ENCODE assay signal across 11 mouse cellular contexts in genomic region chr5:33297164-33297563, GRCm38 (mm10). TPM values are rescaled to one million over a fixed set of nuclear protein-coding genes. Genes with fewer than 3 reads are reported as not detected.
DNase-seq lines count a peak whose midpoint lies in the region; ATAC-seq and TF ChIP-seq lines count a peak whose summit lies in the region.
"Had no signal": no experiment of that assay in that cellular context is flagged by ENCODE, and none has a peak within 500 bp of the region (broad histone marks: within the 10 kb centered on the region; RNA-seq: fewer than 3 reads in every experiment).

No protein-coding gene starts in this region.

- no peak overlapping the region for H3K27ac ChIP-seq in intestine, postnatal 0 days (ENCODE audit: low read depth, low read length)
- H3K27ac ChIP-seq in intestine, embryonic 16.5 days (ENCODE audit: low read length): no peak overlapping the region
- H3K27ac ChIP-seq: embryonic facial prominence, embryonic 15.5 days; lung, embryonic 15.5 days had no signal

- H3K4me2 ChIP-seq in intestine, postnatal 0 days (replicated peaks; ENCODE audit: low read depth): no peak overlapping the region
- no peak overlapping the region for H3K4me2 ChIP-seq in intestine, embryonic 16.5 days (ENCODE audit: low read depth, low read length)
- H3K4me2 ChIP-seq: embryonic facial prominence, embryonic 15.5 days; lung, embryonic 15.5 days had no signal

- H3K27me3 ChIP-seq in intestine, postnatal 0 days (replicated peaks; ENCODE audit: control insufficient read depth, insufficient read depth, low read length): no peaks in the 10 kb centered on the region
- no peaks in the 10 kb centered on the region for H3K27me3 ChIP-seq in intestine, embryonic 16.5 days (replicated peaks; ENCODE audit: control insufficient read depth, insufficient read depth, low read length)
- H3K27me3 ChIP-seq: embryonic facial prominence, embryonic 15.5 days; lung, embryonic 15.5 days had no signal

- no peak for ATAC-seq in CD4-positive, CD25-positive, alpha-beta regulatory T cell, adult 4 months
- no peak for ATAC-seq in intestine, postnatal 0 days
- no peak for ATAC-seq in intestine, embryonic 16.5 days

- no peaks in the 10 kb centered on the region for H3K4me1 ChIP-seq in intestine, postnatal 0 days (replicated peaks; ENCODE audit: control insufficient read depth, insufficient read depth, low read length)
- no peaks in the 10 kb centered on the region for H3K4me1 ChIP-seq in intestine, embryonic 16.5 days (ENCODE audit: control insufficient read depth, insufficient read depth, low read length)
- H3K4me1 ChIP-seq: embryonic facial prominence, embryonic 15.5 days; lung, embryonic 15.5 days had no signal

- H3K9ac ChIP-seq in intestine, postnatal 0 days (ENCODE audit: low read depth, low read length): no peak overlapping the region
- H3K9ac ChIP-seq in intestine, embryonic 16.5 days (ENCODE audit: low read depth, low read length): no peak overlapping the region
- H3K9ac ChIP-seq: embryonic facial prominence, embryonic 15.5 days; lung, embryonic 15.5 days had no signal

- no peaks in the 10 kb centered on the region for H3K36me3 ChIP-seq in intestine, postnatal 0 days (ENCODE audit: control insufficient read depth, insufficient read depth)
- no peaks in the 10 kb centered on the region for H3K36me3 ChIP-seq in intestine, embryonic 16.5 days (ENCODE audit: control insufficient read depth, insufficient read depth, low read length)
- H3K36me3 ChIP-seq: embryonic facial prominence, embryonic 15.5 days; lung, embryonic 15.5 days had no signal

- peak; percentile 39 for DNase-seq in CD4-positive, CD25-positive, alpha-beta regulatory T cell, adult 2 months (ENCODE audit: low read depth, low spot score)
- DNase-seq in adipocyte (ENCODE audit: low spot score): peak; percentile 30
- DNase-seq in lung, postnatal 25 days (ENCODE audit: low spot score): peak; percentile 10
- no peak for DNase-seq in layer of hippocampus, postnatal 14 days (ENCODE audit: low spot score in 2 of 2)
- DNase-seq in Muller cell, postnatal 12 days (ENCODE audit: inconsistent ontology term): no peak
- DNase-seq: heart, postnatal 4 days had no signal

- WGBS in intestine, postnatal 0 days: 68% methylated on average over 6 of the region's 6 CpGs
- 74% methylated on average over 6 of the region's 6 CpGs for WGBS in intestine, embryonic 16.5 days

- peak; percentile 70 for TF ChIP-seq CTCF in intestine, postnatal 0 days (IDR thresholded peaks at IDR 0.05; ENCODE audit: low read depth)

- H3K9me3 ChIP-seq in intestine, postnatal 0 days (ENCODE audit: control insufficient read depth): no peaks in the 10 kb centered on the region
- H3K9me3 ChIP-seq in intestine, embryonic 16.5 days (ENCODE audit: control insufficient read depth, low read length): no peaks in the 10 kb centered on the region
- H3K9me3 ChIP-seq: embryonic facial prominence, embryonic 15.5 days; lung, embryonic 15.5 days had no signal

- no peak overlapping the region for H3K4me3 ChIP-seq in intestine, postnatal 0 days (ENCODE audit: low read depth, low read length)
- H3K4me3 ChIP-seq in intestine, embryonic 16.5 days (ENCODE audit: low read length): no peak overlapping the region
- H3K4me3 ChIP-seq: embryonic facial prominence, embryonic 15.5 days; lung, embryonic 15.5 days had no signal

RNA-seq across cellular contexts. Expression of gene Ctbp1, which starts 22.4 kb away (rescaled TPM):
- polyA plus RNA-seq in CD4-positive, CD25-positive, alpha-beta regulatory T cell, adult 4 months (2017; shearing (Covaris generic)): 10 to 100 TPM; 13.8 to 30.4 TPM
- 139 and 141 TPM in 2 replicates for polyA plus RNA-seq in intestine, postnatal 0 days (2015; fragmentation: Nextera tagmentation; extraction: Ambion mirVana)
- polyA plus RNA-seq in intestine, embryonic 16.5 days (2015; fragmentation: Nextera tagmentation; extraction: Ambion mirVana): 181 and 223 TPM in 2 replicates
- total RNA-seq in layer of hippocampus, postnatal 14 days (2021): 100 to 1,000 TPM; 272 to 273 TPM

RNA-seq across cellular contexts. Expression of gene Maea, which starts 38.1 kb away (rescaled TPM):
- 10 to 100 TPM; 69.2 to 98.9 TPM for polyA plus RNA-seq in CD4-positive, CD25-positive, alpha-beta regulatory T cell, adult 4 months (2017; shearing (Covaris generic))
- polyA plus RNA-seq in intestine, postnatal 0 days (2015; fragmentation: Nextera tagmentation; extraction: Ambion mirVana): 79.2 and 81.0 TPM in 2 replicates
- polyA plus RNA-seq in intestine, embryonic 16.5 days (2015; fragmentation: Nextera tagmentation; extraction: Ambion mirVana): 128 and 135 TPM in 2 replicates
- 10 to 100 TPM; 85.3 to 93.5 TPM for total RNA-seq in layer of hippocampus, postnatal 14 days (2021)

Comparison
In these comparisons a context has a peak if more than half of its experiments do, and no peak if none do; other contexts are left out.
1. DNase-seq: peak in CD4-positive, CD25-positive, alpha-beta regulatory T cell, adult 2 months (single experiment), adipocyte (single experiment) and lung, postnatal 25 days (single experiment); none in layer of hippocampus, postnatal 14 days (0 of 2) and Muller cell, postnatal 12 days (single experiment).